Mouse (Mus musculus) megakaryocyte, embryonic 14.5 days (primary cell): Measurements from ENCODE around the gene Slc12a8. TPM values are rescaled to one million over a fixed set of nuclear protein-coding genes. Genes with fewer than 3 reads are reported as not detected.

Experiments
- H3K27me3 ChIP-seq: replicated peaks from 2 replicates; pipeline ENCODE3; 2012; ENCODE audit warnings: inconsistent platforms
- H3K36me3 ChIP-seq: replicated peaks from 2 replicates; pipeline ENCODE3; 2012; ENCODE audit warnings: low read length, inconsistent platforms, mixed read lengths
- H3K4me1 ChIP-seq: 2 replicates; pipeline ENCODE4 v1.6.1; 2012; ENCODE audit warnings: inconsistent platforms
- H3K4me3 ChIP-seq: replicated peaks from 2 replicates; pipeline ENCODE3; 2012; ENCODE audit warnings: moderate library complexity, mild to moderate bottlenecking, inconsistent platforms
- H3K9me3 ChIP-seq: 2 replicates; pipeline ENCODE4 v1.6.1; 2012; ENCODE audit warnings: inconsistent platforms
- FLI1 ChIP-seq: IDR thresholded peaks from 2 replicates; pipeline ENCODE4 v1.6.1; 2012; ENCODE audit warnings: low read length, inconsistent platforms, mixed read lengths
- GATA1 ChIP-seq: IDR thresholded peaks from 3 replicates; pipeline ENCODE4 v1.6.1; 2012; ENCODE audit warnings: mixed read lengths, low read length, inconsistent platforms, borderline replicate concordance
- polyA plus RNA-seq: library from polyadenylated mRNA; stranded (reverse); fragments of >175 nt; gene quantifications from 2 replicates; pipeline ENCODE4 v1.2.3, GENCODE M21; 2012; ENCODE audit warnings: low replicate concordance; ENCODE audit not compliant: insufficient read depth

Gene Slc12a8
- polyA plus RNA-seq, 1 experiment: not detected

DNA sequence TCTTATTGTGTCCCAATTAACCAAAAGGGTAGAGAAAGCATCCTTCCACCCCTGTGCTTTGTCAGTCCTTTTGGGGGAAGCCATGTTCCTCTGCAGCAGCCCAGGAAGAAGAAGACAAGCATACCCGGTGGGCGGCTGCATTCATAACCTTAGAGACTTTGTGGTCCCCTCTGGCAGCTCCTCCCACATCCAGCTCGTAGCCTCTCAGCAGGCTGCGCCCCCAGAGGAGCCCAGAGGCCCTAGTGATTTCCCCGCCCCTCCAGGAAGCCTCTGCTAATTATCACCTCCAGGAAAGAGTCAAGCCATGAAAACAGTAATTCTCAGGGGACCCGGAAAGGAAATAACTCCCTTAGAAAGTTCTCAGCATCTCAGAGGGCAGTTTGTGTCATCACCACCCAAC is 188.1 kb downstream of the Slc12a8 start:
- Histone ChIP-seq H3K36me3 (no peaks in the 10 kb centered on the region), H3K4me3 (no peak overlapping the region), H3K4me1 (peaks cover 6% of the 10 kb centered on the region), H3K27me3 (peaks cover 29% of the 10 kb centered on the region), H3K9me3 (no peaks in the 10 kb centered on the region)
- TF ChIP-seq FLI1 (no peak), GATA1 (no peak)

DNA sequence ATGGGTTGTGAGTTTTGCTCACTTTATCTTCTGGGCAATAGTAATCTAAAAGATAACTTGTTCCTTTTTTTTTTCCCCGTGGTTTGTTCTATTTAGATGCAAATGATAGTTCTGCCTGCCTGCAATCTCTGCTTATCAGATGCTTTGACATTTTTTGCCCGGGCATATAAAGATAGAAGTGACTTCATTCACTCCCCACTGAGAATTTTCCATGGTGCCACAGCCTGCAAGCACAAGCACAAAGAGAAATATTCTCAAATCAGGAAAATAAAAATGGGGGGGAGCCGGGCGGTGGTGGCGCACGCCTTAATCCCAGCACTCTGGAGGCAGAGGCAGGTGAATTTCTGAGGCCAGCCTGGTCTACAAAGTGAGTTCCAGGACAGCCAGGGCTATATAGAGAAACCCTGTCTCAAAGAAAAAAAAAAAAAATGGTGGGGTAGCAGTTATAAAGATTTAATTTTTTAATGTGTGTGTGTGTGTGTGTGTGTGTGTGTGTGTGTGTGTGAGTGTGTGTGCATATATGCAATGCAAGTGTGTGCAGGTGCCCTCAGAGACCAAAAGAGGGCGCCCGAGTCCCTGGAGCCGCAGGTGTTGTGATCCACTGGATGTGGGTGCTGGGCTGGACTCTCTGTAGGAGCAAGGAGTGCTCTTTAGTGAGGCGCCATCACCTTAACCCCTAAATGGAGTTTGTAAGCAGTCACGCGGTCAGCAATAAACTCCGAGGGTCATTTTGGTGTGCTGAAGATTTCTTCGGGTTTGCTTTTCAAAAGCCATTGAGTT is 189.2 kb downstream of the Slc12a8 start:
- TF ChIP-seq FLI1: no peak
- no peak for TF ChIP-seq GATA1
- Histone ChIP-seq H3K27me3 (peaks cover 20% of the 10 kb centered on the region), H3K36me3 (no peaks in the 10 kb centered on the region), H3K9me3 (no peaks in the 10 kb centered on the region), H3K4me3 (no peak overlapping the region), H3K4me1 (peaks cover 6% of the 10 kb centered on the region)

DNA sequence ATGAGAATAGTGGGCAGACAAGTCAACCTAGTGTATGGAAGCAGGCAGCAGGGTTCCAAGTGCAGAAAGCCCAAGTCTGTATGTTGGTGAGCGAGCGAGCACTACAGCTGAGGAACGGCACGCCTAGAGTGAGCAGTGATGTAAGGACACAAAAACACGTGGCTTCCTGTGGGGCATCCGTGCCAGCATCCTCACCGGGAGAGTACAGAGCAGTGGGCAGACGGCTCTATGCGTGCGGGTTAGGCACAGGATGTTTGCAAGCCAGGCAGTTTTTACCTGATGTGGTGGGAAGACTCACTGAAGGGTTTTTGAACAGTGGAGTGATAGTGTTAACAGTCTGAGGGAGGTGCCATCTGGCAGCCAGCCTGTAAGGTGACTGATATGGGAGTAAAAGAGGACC is 190.9 kb downstream of the Slc12a8 start:
- H3K4me1 ChIP-seq: peaks cover 6% of the 10 kb centered on the region
- H3K4me3 ChIP-seq: no peak overlapping the region
- H3K9me3 ChIP-seq: no peaks in the 10 kb centered on the region
- TF ChIP-seq FLI1 (no peak), GATA1 (no peak)
- peaks cover 15% of the 10 kb centered on the region for H3K27me3 ChIP-seq
- no peaks in the 10 kb centered on the region for H3K36me3 ChIP-seq

DNA sequence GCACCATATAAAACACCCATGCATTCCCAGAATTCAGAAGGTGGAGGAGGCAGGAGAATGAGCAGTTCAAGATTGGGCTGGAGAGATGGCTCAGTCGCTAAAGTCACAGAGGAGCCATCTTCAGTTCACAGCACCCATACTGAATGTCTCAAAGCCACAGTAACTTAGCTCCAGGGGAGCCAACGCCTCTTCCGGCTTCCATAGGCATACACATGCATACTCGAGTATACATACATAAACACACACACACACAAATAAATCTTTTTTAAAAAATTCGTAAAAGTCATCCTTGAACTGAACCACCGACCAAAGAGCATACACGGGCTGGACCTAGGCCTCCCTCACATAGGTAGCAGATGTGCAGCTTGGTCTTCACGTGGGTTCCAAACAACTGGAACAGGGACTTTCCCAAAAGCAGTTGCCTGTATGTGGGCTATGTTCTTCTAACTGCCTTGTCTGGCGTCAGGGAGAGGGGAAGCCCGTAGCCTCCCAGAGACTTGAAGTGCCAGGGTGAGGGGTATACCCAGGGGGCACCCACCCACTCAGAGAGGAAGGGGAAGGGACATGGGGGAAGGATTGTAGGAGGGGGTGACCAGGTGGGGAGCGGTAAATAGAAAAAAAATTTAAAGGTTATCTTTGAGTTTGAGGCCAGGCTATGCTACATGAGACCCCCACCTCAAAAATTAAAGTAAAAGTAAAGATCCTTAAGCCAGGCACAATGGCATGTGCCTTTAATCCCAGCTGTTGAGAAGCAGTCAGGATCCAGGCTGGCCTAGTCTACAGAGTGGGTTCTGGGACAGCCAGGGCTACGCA is 191.7 kb downstream of the Slc12a8 start:
- Histone ChIP-seq H3K9me3 (no peaks in the 10 kb centered on the region), H3K36me3 (no peaks in the 10 kb centered on the region), H3K4me1 (peaks cover 6% of the 10 kb centered on the region), H3K27me3 (peaks cover 15% of the 10 kb centered on the region), H3K4me3 (no peak overlapping the region)
- TF ChIP-seq GATA1: no peak
- TF ChIP-seq FLI1: no peak

Other genes starting within 250 kb of the Slc12a8 start
- gene Zfp148, start 136.5 kb upstream of the Slc12a8 start, polyA plus RNA-seq: 0.32 and 0.62 TPM in 2 replicates
- 0.86 TPM in 1 of 2 replicates, not detected in the other for gene Heg1, start 167.0 kb downstream of the Slc12a8 start, polyA plus RNA-seq